Mouse (Mus musculus): ENCODE data around the gene Hyls1. TPM values are rescaled to one million over a fixed set of nuclear protein-coding genes. Genes with fewer than 3 reads are reported as not detected.
A peak's percentile ranks its signal among the peaks of the same experiment; 100 is the strongest.

Hyls1 gene
- polyA plus RNA-seq, 1 experiment from 2014 or later: 9.8 TPM

DNA sequence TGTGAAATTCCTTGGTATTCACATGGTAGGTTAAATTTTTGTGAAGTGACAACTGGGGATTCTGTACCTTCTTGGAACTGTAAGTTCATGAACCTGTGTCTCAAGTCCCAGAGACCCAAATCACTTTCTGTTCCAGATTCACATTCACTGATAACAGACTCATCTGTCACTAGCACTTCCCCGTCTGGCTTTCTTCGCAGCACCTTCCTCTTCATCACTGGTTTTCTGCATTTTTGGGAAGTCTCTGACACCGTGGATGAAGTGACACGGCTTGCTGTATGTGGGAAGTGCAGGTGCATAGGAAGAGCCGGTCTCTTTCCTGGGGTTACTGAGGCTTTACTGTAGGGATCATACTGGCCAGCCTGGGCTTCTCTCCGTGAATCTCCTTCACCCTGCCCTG is 8.6 kb downstream of the Hyls1 start:
- ATAC-seq (ENCODE audit: low read depth) (no peak), DNase-seq (no peak)
- Histone ChIP-seq H3K4me2 (no peak overlapping the region), H3K27ac (no peak overlapping the region), H3K9ac (no peak overlapping the region), H3K9me3 (replicated peaks) (no peaks in the 10 kb centered on the region), H3K27me3 (peaks cover 27% of the 10 kb centered on the region), H3K36me3 (peaks cover 49% of the 10 kb centered on the region), H3K4me1 (replicated peaks) (peaks cover 34% of the 10 kb centered on the region), H3K4me3 (replicated peaks) (no peak overlapping the region)
- 54% methylated on average over 6 of the region's 6 CpGs for WGBS (ENCODE audit: insufficient replicate concordance)

DNA sequence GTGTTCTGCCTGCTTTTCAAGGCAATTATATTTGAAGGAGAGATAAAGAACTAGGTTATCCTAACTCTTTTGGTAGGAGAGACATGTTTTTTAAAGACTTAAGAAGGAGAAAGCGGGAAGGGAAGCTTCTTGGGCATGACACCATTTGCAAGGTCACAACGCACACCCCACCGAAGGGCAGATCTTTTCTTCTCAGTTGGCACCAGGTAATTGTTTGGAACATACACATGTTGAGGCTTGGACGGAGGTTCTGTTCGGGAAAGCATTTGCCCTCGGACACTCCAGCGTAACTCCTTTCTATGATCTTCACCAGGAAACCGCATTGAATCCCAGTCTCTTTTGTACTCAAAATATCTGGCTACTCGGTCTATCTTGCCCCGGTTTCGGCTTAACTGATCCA is 9.1 kb downstream of the Hyls1 start:
- H3K27me3 ChIP-seq: peaks cover 32% of the 10 kb centered on the region
- H3K4me3 ChIP-seq (replicated peaks): no peak overlapping the region
- peaks cover 44% of the 10 kb centered on the region for H3K36me3 ChIP-seq
- H3K9ac ChIP-seq: no peak overlapping the region
- DNase-seq (no peak), ATAC-seq (ENCODE audit: low read depth) (no peak)
- WGBS (ENCODE audit: insufficient replicate concordance): 91% methylated on average over 11 of the region's 11 CpGs
- no peak overlapping the region for H3K27ac ChIP-seq
- H3K9me3 ChIP-seq (replicated peaks): no peaks in the 10 kb centered on the region
- no peak overlapping the region for H3K4me2 ChIP-seq
- peaks cover 34% of the 10 kb centered on the region for H3K4me1 ChIP-seq (replicated peaks)

DNA sequence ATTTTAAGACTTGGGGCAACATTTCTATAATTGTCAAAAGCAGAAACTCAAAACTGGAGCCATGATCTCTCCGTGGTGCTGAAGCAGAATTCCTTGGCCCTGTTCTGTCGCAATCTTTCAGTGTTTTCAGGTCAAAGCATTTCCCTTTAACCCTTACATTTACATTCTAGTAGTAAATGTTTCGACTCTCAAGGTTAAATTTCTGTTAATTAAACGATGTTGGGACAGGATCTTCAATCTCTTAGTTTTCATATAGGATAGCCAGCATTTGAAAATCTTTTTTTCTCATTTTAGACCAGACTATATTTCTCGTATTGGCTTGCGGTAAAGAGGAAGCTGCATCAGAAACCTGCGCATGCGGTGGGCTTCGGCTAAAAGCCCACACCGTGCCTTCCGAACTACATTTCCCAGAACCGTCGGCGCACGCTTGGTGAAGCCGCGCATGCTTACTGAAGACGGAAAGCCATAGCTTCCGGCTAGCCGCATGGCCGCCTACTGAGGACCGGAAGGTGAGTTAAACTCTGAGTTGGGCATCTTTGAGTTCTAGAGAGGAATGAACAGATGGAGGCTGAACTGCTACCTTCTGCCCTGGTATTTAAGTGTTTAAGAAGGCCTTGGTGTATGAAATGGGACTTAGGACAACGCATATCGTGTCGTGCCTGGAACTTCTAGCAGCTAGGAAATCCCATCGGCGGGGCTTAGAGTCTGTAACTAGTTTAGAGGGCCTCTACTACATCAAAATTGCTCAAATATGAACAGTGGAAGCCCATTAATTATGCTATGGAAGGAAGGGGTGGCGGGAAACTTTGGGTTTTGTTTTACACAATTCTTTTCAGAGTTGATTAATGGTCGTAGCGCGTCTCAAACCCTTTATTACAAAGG is 10.9 kb downstream of the Hyls1 start:
- H3K9me3 ChIP-seq (replicated peaks): no peaks in the 10 kb centered on the region
- peaks cover 47% of the 10 kb centered on the region for H3K27me3 ChIP-seq
- H3K36me3 ChIP-seq: peaks cover 26% of the 10 kb centered on the region
- peaks cover 30% of the 10 kb centered on the region for H3K4me1 ChIP-seq (replicated peaks)
- H3K27ac ChIP-seq: peak overlapping the region; percentile 41
- peak; percentile 60 for DNase-seq
- H3K4me3 ChIP-seq (replicated peaks): peak overlapping the region; percentile 74
- peak; percentile 83 for ATAC-seq (ENCODE audit: low read depth)
- H3K9ac ChIP-seq: peak overlapping the region; percentile 77
- WGBS (ENCODE audit: insufficient replicate concordance): 1% methylated on average over 31 of the region's 31 CpGs
- peak overlapping the region; percentile 82 for H3K4me2 ChIP-seq

DNA sequence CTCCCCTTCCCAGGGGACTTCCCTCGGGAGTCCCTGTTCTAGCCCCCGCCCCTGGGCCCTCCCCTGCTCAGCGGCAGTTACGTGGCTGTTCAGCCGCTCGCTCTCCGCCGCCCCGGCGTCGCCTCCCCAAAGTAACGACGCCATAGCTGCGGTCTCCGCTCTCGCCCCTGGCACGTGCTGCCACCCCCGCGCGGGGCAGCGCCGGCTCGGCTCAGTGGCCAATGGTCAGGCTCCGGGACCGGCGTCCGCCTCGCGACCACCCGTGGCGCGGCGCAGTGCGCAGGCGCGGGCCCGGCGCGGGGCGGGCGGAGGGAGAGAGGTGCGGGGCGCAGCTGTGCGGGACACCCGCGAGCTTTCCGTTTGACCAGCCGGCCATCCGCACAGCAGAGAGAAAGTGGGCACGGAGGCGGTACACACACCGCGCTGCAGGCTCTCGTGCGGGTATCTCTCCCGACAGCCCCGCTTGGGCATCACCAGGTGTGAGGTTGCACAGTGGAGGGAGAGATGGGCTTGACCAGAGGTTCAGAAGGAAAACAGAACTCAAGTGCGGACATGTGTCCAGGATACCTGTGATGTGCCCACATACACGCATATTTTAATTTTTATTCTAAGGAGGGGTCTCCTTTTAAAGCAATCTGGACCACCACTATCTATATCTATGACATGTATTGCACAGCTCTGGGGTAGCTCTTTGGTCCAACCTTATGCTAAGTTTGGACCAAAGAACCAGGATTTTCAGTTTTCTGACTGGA is 11.8 kb downstream of the Hyls1 start, which contains the start of the genes Ddx25 and Pus3:
Gene Ddx25 (minus strand): TSS at position 272 of the 752 bp plus-strand sequence.
Gene Pus3 (plus strand): TSS at position 339 of the 752 bp plus-strand sequence.
- H3K9me3 ChIP-seq (replicated peaks): no peaks in the 10 kb centered on the region
- peak within 1 kb of the TSS; percentile 82 for H3K4me2 ChIP-seq
- peaks cover 51% of the 10 kb centered on the region for H3K27me3 ChIP-seq
- ATAC-seq (ENCODE audit: low read depth) (peak; percentile 40), DNase-seq (peak; percentile 16)
- peak within 1 kb of the TSS; percentile 41; the same call in 1 of the 2 replicates for H3K27ac ChIP-seq
- H3K36me3 ChIP-seq: peaks cover 23% of the 10 kb centered on the region
- H3K4me3 ChIP-seq (replicated peaks): peak within 1 kb of the TSS; percentile 74
- WGBS (ENCODE audit: insufficient replicate concordance): under 1% methylated on average over 56 of the region's 59 CpGs
- peaks cover 30% of the 10 kb centered on the region for H3K4me1 ChIP-seq (replicated peaks)
- peak within 1 kb of the TSS; percentile 77 for H3K9ac ChIP-seq

DNA sequence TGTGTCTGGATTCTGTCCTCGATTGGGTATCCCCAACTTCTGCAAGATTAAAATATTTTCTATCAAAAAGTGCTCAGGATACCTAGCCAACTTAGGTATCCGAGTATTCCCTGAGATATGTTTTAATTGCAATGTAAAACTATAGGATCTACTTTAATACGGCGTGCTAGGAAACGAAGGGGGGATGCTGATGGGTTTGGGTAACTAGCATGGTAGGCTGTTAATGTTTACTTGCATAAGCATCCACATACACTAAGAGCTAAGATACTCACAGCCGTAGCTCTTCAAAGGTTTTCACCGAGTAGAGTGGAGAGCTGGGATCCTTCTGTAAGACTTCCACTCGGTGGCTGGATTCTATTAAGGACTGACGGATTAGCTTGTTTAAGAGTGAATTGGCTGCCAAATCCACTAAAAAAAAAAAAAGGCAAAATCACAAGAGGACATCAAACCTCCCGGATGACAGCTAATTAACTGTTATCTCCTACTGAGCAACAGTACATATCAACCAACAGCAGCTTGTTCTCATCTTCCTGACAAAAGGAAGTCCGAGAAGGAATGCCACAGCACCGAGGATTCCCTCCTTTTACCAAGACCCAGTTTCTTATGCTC is 13.6 kb downstream of the Hyls1 start:
- H3K4me2 ChIP-seq: no peak overlapping the region
- 44% methylated on average over 12 of the region's 12 CpGs for WGBS (ENCODE audit: insufficient replicate concordance)
- ATAC-seq (ENCODE audit: low read depth) (no peak), DNase-seq (no peak)
- H3K27ac ChIP-seq: no peak overlapping the region
- H3K9ac ChIP-seq: no peak overlapping the region
- H3K9me3 ChIP-seq (replicated peaks): no peaks in the 10 kb centered on the region
- H3K27me3 ChIP-seq: peaks cover 51% of the 10 kb centered on the region
- H3K4me3 ChIP-seq (replicated peaks): no peak overlapping the region
- H3K36me3 ChIP-seq: peaks cover 12% of the 10 kb centered on the region
- peaks cover 26% of the 10 kb centered on the region for H3K4me1 ChIP-seq (replicated peaks)

DNA sequence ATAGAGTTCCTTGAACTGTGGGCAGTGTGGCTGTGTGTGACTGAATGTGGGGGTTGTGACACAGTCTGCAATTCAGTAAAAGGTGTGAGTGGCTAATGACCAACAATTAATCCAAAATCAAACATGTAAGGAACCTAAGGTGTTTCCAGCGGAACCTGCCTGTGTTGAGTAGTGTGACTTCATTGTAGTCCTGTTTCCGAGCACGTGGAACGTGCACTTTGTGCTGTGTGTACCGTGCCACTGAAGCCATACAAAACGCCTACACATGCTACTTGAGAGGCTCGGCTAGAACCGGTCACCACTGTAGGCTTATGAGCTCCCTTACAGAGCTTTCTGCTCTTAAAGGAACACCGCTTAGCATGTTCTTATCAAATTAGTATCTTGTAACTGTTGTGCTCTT is 21.7 kb downstream of the Hyls1 start:
- Histone ChIP-seq H3K27me3 (no peaks in the 10 kb centered on the region), H3K9me3 (replicated peaks) (no peaks in the 10 kb centered on the region), H3K4me3 (replicated peaks) (no peak overlapping the region), H3K27ac (no peak overlapping the region), H3K4me2 (no peak overlapping the region), H3K36me3 (no peaks in the 10 kb centered on the region), H3K9ac (no peak overlapping the region), H3K4me1 (replicated peaks) (peaks cover 8% of the 10 kb centered on the region; the same call in 1 of the 2 replicates)
- no peak for DNase-seq
- 76% methylated on average over 9 of the region's 9 CpGs for WGBS (ENCODE audit: insufficient replicate concordance)
- ATAC-seq (ENCODE audit: low read depth): no peak

DNA sequence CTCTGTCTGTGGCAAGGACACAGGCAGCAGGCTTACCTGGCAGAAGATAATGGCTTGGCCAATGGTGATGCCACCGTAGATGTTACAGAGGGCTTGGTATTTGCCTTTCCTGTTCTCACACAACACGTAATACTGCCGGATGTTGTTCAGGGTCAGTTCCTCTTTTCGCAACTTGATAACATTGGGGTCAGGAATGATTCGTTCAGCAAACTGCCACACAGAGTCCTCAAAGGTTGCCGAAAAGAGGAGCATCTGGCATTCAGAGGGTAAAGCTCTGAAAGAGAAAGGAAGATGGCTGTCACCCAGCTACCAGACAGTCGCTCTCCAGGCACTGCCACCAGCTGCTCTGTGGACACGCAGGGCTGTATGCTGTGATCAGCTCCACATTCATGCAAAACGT is 23.5 kb downstream of the Hyls1 start:
- DNase-seq (no peak), ATAC-seq (ENCODE audit: low read depth) (no peak)
- no peak overlapping the region for H3K27ac ChIP-seq
- H3K9me3 ChIP-seq (replicated peaks): no peaks in the 10 kb centered on the region
- no peaks in the 10 kb centered on the region for H3K27me3 ChIP-seq
- no peaks in the 10 kb centered on the region for H3K36me3 ChIP-seq
- 14% methylated on average over 9 of the region's 9 CpGs for WGBS (ENCODE audit: insufficient replicate concordance)
- H3K4me1 ChIP-seq (replicated peaks): peaks cover 8% of the 10 kb centered on the region; the same call in 1 of the 2 replicates
- no peak overlapping the region for H3K4me3 ChIP-seq (replicated peaks)
- no peak overlapping the region; the same call in 1 of the 2 replicates for H3K9ac ChIP-seq
- no peak overlapping the region for H3K4me2 ChIP-seq

DNA sequence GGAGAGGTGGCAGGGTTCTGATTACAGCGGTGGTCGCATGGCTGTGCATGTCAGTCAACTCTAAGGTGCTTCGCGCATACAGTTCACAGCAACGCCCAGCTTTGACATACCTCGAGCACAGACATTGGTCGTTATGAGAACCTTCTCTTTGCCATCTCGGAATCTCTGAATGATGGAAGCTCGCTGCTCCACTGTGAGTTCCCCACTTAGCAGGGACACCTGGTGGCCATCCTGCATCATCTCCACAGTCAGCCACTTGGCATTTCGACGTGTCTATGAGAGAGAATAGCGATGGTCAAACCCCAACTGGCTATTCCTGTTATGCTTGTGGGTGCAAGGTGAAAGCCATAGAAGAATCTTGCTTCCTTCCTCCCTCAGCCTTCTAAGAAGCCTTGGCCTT is 24.5 kb downstream of the Hyls1 start:
- H3K4me1 ChIP-seq (replicated peaks): peaks cover 8% of the 10 kb centered on the region; the same call in 1 of the 2 replicates
- ATAC-seq (ENCODE audit: low read depth) (no peak), DNase-seq (no peak)
- no peak overlapping the region for H3K9ac ChIP-seq
- H3K4me2 ChIP-seq: no peak overlapping the region
- 61% methylated on average over 12 of the region's 12 CpGs for WGBS (ENCODE audit: insufficient replicate concordance)
- H3K36me3 ChIP-seq: no peaks in the 10 kb centered on the region
- H3K9me3 ChIP-seq (replicated peaks): no peaks in the 10 kb centered on the region
- no peaks in the 10 kb centered on the region for H3K27me3 ChIP-seq
- no peak overlapping the region for H3K4me3 ChIP-seq (replicated peaks)
- no peak overlapping the region for H3K27ac ChIP-seq

DNA sequence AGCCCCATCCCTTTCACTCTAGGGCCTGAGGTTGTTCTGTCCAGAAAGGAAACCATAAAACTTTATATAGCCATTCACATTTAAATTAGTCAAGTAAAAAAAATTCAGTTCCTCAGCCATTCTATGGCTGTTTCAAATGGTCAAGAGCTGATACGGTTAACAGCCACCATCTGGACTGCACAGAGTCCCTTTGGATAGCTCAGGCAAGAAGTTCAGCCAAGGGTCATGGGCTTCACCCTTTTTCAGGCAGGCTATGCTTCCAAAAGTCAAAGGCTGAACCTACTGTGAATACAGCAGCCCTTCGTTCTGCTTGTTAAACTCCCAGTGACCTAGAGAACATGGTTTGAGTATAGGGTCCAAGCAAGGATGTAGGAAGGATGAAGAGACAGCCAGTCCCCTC is 25.5 kb downstream of the Hyls1 start:
- Histone ChIP-seq H3K36me3 (no peaks in the 10 kb centered on the region), H3K4me2 (no peak overlapping the region), H3K27me3 (no peaks in the 10 kb centered on the region), H3K27ac (no peak overlapping the region), H3K9ac (no peak overlapping the region), H3K4me1 (replicated peaks) (peaks cover 8% of the 10 kb centered on the region; the same call in 1 of the 2 replicates), H3K4me3 (replicated peaks) (no peak overlapping the region), H3K9me3 (replicated peaks) (no peaks in the 10 kb centered on the region)
- ATAC-seq (ENCODE audit: low read depth) (no peak), DNase-seq (no peak)
- 68% methylated on average over 2 of the region's 2 CpGs for WGBS (ENCODE audit: insufficient replicate concordance)

DNA sequence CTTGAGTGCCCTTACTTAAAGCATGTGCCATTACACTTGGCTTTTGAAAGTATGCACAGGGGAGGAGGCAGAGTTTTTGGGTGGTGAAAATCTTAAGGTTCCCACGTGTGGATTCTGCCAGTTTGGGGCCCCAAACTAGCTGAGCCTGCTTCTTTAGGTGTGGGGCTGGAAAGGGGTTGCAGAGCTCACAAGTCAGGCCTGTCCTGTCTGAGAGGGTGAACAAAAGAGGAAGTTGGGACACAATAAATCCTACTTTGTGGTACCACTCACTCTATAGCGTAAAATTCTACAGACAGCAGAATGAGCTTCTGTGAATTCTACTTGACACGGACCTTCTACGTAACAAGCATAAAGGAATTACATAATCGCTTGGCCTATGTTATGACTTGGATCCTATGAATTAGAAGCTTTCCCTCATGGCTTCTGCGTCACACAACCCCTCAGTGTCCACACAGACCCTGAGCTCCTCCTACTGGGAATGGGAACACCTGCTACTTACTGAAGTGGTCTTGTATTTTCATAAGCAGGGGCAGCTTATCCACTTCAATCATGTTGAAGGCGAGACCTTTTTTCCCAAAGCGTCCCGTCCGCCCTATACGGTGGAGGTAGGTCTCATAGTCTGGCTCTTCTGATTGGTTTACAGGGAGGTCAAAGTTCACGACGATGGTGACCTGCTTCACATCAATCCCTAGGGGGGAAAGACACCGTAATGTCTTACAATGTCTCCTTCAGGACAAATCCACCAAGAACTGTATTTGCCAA is 26.9 kb downstream of the Hyls1 start:
- 67% methylated on average over 14 of the region's 14 CpGs for whole genome bisulfite sequencing (ENCODE audit: insufficient replicate concordance)
- ATAC-seq (ENCODE audit: low read depth) (no peak), DNase-seq (no peak)

More for the DNA sequence above, 26.9 kb downstream of the Hyls1 start:
- Histone ChIP-seq H3K9me3 (replicated peaks) (no peaks in the 10 kb centered on the region), H3K4me1 (replicated peaks) (peaks cover 12% of the 10 kb centered on the region; the same call in 1 of the 2 replicates), H3K4me3 (replicated peaks) (no peak overlapping the region), H3K27me3 (no peaks in the 10 kb centered on the region), H3K4me2 (no peak overlapping the region), H3K9ac (no peak overlapping the region), H3K27ac (no peak overlapping the region), H3K36me3 (no peaks in the 10 kb centered on the region)

All from liver, embryonic 13.5 days (tissue).